Mouse (Mus musculus) splenic B cell, adult 2 months (primary cell): Measurements from ENCODE around the gene Exoc6.

Experiments used
- DNase-seq: peaks from one replicate; pipeline ENCODE4 v3.0.0-alpha.2; 2011; ENCODE audit warnings: low read depth, low spot score
- H3K27me3 ChIP-seq: 2 replicates; pipeline ENCODE4 v1.6.1; 2012; ENCODE audit warnings: mild to moderate bottlenecking, low read length, moderate library complexity, mixed read lengths; ENCODE audit not compliant: control insufficient read depth, poor library complexity, insufficient read depth, severe bottlenecking
- H3K36me3 ChIP-seq: 2 replicates; pipeline ENCODE4 v1.6.1; 2012; ENCODE audit warnings: mild to moderate bottlenecking, low read length, moderate library complexity, mixed read lengths; ENCODE audit not compliant: control insufficient read depth, poor library complexity, insufficient read depth, severe bottlenecking

Exoc6 gene

DNA sequence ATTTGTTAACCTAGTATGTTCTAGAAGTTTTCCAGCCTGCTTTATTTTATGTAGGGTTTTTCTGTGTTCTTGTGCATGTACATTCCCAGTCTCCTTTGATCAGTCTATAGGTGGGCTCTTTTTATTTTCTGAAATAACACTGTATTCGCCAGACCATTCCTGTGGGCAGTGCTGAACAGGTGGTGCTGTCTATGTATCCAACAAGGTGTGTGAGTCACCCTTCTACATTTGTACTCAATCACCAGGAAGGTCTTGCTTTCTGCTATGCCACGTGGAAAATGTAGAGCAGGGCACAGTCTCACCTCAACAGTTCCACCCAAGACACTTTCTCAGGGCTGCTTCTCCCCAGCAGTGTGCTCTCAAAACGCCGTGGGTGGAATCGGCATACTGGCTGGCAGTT is 118.4 kb downstream of the Exoc6 start:
- Histone ChIP-seq H3K27me3 (no peaks in the 10 kb centered on the region), H3K36me3 (peaks cover 2% of the 10 kb centered on the region; the same call in 1 of the 2 replicates)
- DNase-seq: no peak

DNA sequence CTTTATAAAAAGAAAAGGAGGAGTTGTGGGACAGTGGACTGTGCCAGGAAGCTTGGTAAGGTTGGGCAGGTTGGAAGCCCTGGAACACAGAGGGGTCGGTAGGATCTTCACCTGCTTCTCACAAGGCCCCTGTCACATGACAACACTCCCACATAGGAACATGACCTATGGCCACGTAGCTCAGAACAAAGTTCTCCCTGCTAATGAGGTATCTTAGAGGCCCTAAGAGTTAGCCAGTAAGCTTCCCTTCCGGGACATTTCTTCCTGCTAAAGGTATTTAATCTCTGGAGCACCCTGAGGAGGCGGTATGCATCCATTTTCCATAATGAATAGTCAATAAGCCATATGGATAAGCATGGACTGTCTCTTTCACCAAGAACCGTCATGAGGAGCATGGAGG is 119.3 kb downstream of the Exoc6 start:
- Histone ChIP-seq H3K27me3 (no peaks in the 10 kb centered on the region), H3K36me3 (0 out of 2 replicates have a peak, but pooled peaks cover 2% of the 10 kb centered on the region)
- DNase-seq: no peak

- no peaks in the 10 kb centered on the region for H3K36me3 ChIP-seq
- H3K27me3 ChIP-seq: no peaks in the 10 kb centered on the region
- no peak for DNase-seq
Measured at GRCm38 (mm10) chr19:37673393-37673792, 123.2 kb downstream of the Exoc6 start.

- no peaks in the 10 kb centered on the region for H3K27me3 ChIP-seq
Measured at GRCm38 (mm10) chr19:37685281-37685680, 135.1 kb downstream of the Exoc6 start, which contains the start of gene Cyp26c1. Gene Cyp26c1, plus strand, starts transcription at chr19:37685581.

GRCm38 (mm10) chr19:37686347-37686746 is 136.1 kb downstream of the Exoc6 start:
- peaks cover 7% of the 10 kb centered on the region; the same call in 1 of the 2 replicates for H3K36me3 ChIP-seq
- no peaks in the 10 kb centered on the region for H3K27me3 ChIP-seq
- no peak for DNase-seq

More at GRCm38 (mm10) chr19:37685281-37685680, 135.1 kb downstream of the Exoc6 start, which contains the start of gene Cyp26c1:
- DNase-seq: no peak
- H3K36me3 ChIP-seq: peaks cover 9% of the 10 kb centered on the region

DNA sequence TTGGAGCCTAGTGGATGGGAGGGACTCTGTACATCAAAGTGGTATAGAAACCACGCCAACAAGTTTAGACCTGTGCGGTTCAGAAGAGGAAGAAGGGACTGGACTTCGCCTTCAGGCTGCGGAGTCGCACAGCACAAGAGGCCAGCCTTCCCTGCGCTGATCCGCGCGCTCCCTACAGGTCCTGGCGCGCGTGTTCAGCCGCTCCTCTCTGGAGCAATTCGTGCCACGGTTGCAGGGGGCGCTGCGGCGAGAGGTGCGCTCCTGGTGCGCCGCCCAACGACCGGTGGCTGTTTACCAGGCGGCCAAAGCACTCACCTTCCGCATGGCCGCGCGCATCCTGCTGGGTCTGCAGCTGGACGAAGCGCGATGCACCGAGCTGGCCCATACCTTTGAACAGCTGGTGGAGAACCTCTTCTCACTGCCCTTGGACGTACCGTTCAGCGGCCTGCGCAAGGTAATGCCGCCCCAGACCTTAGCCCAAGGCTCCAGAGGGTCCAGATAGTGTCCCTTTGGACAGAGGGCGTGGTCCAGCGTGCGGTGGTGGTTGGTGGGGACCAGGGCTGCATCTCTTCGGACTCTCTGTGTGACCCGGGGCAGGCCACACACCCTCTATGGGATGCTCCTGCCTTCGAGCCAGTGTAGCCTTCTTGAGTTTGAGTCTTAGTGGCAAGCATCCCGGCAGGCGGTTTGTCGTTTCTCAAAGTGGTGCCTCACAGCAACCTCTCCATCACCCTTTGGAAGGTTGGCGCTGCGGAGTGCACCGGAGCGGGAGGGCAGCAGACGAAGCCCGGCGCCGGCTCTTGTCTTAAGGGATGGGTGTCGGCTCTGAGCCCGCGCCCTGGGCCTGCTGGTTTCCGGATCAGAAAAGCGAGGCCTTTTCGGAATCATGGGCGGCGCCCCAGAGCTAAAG is 137.0 kb downstream of the Exoc6 start:
- H3K27me3 ChIP-seq: no peaks in the 10 kb centered on the region
- peaks cover 7% of the 10 kb centered on the region; the same call in 1 of the 2 replicates for H3K36me3 ChIP-seq
- DNase-seq: no peak

- Histone ChIP-seq H3K27me3 (no peaks in the 10 kb centered on the region), H3K36me3 (peaks cover 4% of the 10 kb centered on the region; the same call in 1 of the 2 replicates)
- DNase-seq: no peak
Measured at GRCm38 (mm10) chr19:37689478-37689877, 139.3 kb downstream of the Exoc6 start.

DNA sequence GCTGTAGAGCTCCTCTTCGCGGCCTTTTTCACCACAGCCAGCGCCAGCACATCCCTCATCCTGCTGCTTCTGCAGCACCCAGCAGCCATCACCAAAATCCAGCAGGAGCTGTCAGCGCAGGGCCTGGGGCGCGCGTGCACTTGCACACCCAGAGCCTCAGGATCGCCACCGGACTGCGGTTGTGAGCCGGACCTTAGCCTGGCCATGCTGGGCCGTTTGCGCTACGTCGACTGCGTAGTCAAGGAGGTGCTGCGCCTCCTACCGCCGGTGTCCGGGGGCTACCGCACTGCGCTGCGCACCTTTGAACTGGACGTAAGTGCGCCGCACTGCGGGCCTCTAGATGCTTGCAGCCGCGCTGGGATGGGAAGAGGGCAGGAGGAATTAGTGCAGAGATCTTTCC is 140.5 kb downstream of the Exoc6 start:
- H3K27me3 ChIP-seq: no peaks in the 10 kb centered on the region

GRCm38 (mm10) chr19:37692879-37693278 is 142.7 kb downstream of the Exoc6 start:
- Histone ChIP-seq H3K27me3 (0 out of 2 replicates have a peak, but pooled peaks cover 3% of the 10 kb centered on the region), H3K36me3 (no peaks in the 10 kb centered on the region; the same call in 1 of the 2 replicates)
- DNase-seq: peak; percentile 33

More for the DNA sequence above, 140.5 kb downstream of the Exoc6 start:
- peaks cover under 1% of the 10 kb centered on the region; the same call in 1 of the 2 replicates for H3K36me3 ChIP-seq
- DNase-seq: no peak

DNA sequence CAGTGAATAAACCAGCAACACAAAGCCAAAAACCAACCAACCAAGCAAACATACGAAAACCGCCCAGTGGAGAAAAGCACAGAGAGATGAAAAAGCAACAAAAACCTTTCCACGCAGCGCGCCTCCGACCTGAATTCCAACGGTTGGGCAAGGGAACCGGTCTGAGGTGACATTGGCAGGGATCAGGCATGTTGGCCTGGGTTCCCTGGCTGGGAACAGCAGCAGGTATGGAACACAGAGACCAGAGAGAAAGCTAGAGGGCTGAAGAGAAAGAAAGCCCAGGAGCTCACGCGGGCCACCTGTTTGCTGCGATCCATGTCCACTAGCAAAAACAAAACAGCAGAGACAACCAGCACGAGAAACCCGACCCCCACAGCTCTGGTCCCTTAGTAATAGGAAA is 144.9 kb downstream of the Exoc6 start:
- DNase-seq: no peak
- Histone ChIP-seq H3K36me3 (no peaks in the 10 kb centered on the region), H3K27me3 (0 out of 2 replicates have a peak, but pooled peaks cover 4% of the 10 kb centered on the region)

DNA sequence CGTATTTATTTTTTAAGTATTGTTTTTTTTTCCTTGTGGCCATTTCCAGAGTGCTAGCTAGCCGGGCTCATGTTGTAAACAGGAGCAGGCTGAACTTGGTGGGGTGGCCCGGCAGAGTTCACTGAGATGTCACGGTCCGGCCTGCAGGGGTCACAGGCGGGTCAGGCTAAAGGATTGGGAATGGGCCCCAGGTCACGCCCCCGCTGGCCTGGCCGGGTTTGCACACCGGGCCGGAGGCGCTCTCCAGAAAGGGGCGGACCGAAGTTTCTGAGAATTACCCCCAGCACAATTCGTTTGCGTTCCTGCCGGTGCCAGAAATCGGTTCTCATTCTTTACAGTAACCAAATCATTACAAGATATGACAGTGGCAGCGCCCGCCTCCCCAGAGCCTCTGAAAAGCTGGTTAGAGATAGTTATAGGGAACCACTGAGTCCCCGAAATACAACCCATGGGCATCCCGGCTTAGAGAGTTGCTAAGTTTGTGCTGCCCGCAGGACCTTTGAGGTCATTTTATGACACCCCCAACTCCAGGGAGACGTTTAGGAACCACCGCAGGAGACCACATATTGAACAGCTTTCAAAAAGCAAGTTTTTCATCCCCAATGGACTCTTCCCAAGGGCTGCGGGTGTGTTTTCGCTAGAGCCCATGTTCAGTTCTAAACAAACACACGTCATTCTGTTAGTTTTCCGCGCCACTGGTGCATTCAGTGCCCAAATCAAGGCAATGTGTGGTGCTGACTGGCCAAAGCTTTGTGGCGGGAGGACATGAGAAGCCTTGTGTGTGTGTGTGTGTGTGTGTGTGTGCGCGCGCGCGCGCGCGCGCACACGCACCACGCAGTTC is 145.8 kb downstream of the Exoc6 start:
- H3K27me3 ChIP-seq: 0 out of 2 replicates have a peak, but pooled peaks cover 4% of the 10 kb centered on the region
- DNase-seq: peak; percentile 19
- no peaks in the 10 kb centered on the region for H3K36me3 ChIP-seq

GRCm38 (mm10) chr19:37696603-37697334 is 146.6 kb downstream of the Exoc6 start:
- Histone ChIP-seq H3K36me3 (no peaks in the 10 kb centered on the region), H3K27me3 (0 out of 2 replicates have a peak, but pooled peaks cover 4% of the 10 kb centered on the region)
- no peak for DNase-seq

GRCm38 (mm10) chr19:37697335-37697636 is 147.1 kb downstream of the Exoc6 start:
- DNase-seq: no peak
- no peaks in the 10 kb centered on the region for H3K36me3 ChIP-seq
- 0 out of 2 replicates have a peak, but pooled peaks cover 4% of the 10 kb centered on the region for H3K27me3 ChIP-seq

DNA sequence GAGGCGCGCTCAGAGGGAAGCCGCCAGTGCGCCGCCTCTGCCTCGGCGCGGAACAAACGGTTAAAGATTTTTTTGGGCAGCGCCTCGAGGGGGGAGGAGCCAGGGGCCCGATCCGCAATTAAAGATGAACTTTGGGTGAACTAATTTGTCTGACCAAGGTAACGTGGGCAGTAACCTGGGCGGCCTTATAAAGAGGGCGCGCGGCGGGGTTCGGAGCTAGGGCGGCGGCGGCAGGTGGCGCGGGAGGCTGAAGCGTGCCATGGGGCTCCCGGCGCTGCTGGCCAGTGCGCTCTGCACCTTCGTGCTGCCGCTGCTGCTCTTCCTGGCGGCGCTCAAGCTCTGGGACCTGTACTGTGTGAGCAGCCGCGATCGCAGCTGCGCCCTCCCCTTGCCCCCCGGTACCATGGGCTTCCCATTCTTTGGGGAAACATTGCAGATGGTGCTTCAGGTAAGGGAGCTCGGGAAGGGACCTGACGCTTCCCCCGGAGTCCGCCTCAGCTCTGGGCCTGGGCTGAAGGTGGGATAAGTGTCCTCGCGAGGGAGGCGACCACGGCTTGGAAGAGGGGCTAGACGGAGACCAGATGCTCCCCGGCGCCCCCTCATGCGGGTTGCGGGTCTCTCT is 147.5 kb downstream of the Exoc6 start, which contains the start of gene Cyp26a1:
TSS of gene Cyp26a1 (plus strand) at position 148 of the 622 bp plus-strand sequence.
- Histone ChIP-seq H3K27me3 (0 out of 2 replicates have a peak, but pooled peaks cover 4% of the 10 kb centered on the region), H3K36me3 (no peaks in the 10 kb centered on the region)
- no peak for DNase-seq
